Mouse (Mus musculus): ENCODE measurements around the gene Cdk8. TPM values are rescaled to one million over a fixed set of nuclear protein-coding genes. Genes with fewer than 3 reads are reported as not detected.

Cdk8 gene
- polyA plus RNA-seq, 1 experiment = 34.5 TPM

DNA sequence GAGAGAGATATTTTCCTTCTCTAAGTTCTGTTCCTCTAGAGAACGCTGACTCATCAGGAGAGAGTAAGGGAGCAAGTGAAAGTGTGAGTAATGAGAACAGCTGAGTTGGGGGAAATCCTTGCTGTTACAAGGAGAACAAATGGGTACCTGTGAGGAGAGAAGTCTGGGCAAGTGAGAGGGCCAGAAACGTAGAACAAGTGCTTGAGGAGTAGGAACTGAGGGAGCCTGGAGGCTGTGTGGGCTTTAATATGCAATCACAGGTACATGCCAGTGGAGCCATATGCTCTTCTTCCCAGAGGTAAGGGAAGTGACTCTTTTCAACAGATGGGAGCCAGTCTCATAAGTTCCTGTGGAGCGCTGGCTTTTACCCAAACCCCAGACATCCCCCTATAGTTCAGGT is 118.2 kb downstream of the Cdk8 start:
- Histone ChIP-seq H3K27ac (ENCODE audit: insufficient read depth, low read depth, low read length) (no peak overlapping the region), H3K4me1 (ENCODE audit: control insufficient read depth, insufficient read depth, low read length) (no peaks in the 10 kb centered on the region), H3K27me3 (replicated peaks; ENCODE audit: control insufficient read depth, insufficient read depth, low read length) (no peaks in the 10 kb centered on the region), H3K36me3 (ENCODE audit: control insufficient read depth, insufficient read depth, low read length) (no peaks in the 10 kb centered on the region), H3K4me3 (ENCODE audit: insufficient read depth, low read depth, low read length) (no peak overlapping the region)
- TF ChIP-seq POLR2A (IDR thresholded peaks at IDR 0.05; ENCODE audit: low read depth, low read length) = no peak
- TF ChIP-seq CTCF (conservative IDR thresholded peaks at IDR 0.05; ENCODE audit: insufficient read depth, insufficient read length, low read depth, low read length) = no peak
- WGBS = 73% methylated on average over 3 of the region's 3 CpGs
- no peak for DNase-seq

DNA sequence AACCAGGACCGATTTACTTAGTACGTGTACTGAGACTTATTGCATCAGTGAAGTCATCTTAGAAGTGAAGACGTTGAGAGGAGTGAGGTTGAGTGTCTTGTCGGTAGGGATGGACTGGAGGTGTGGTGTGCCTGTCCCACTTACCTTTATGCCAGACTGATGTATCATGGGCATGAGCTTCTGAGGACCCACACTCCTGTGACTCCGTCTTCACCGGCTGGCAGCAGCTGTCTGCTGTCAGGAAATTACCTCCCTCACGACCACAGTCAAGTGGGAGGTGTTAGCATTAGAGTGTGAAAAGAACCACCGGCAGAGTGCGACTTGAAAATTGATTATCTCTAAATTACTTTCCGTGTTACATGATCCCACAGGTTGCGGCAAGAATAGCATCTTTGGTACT is 119.8 kb downstream of the Cdk8 start:
- 26% methylated on average over 11 of the region's 11 CpGs for WGBS
- no peaks in the 10 kb centered on the region for H3K4me1 ChIP-seq (ENCODE audit: control insufficient read depth, insufficient read depth, low read length)
- no peaks in the 10 kb centered on the region for H3K36me3 ChIP-seq (ENCODE audit: control insufficient read depth, insufficient read depth, low read length)
- TF ChIP-seq CTCF (conservative IDR thresholded peaks at IDR 0.05; ENCODE audit: insufficient read depth, insufficient read length, low read depth, low read length) (no peak), POLR2A (IDR thresholded peaks at IDR 0.05; ENCODE audit: low read depth, low read length) (no peak)
- H3K27me3 ChIP-seq (replicated peaks; ENCODE audit: control insufficient read depth, insufficient read depth, low read length) = no peaks in the 10 kb centered on the region
- no peak overlapping the region for H3K27ac ChIP-seq (ENCODE audit: insufficient read depth, low read depth, low read length)
- H3K4me3 ChIP-seq (ENCODE audit: insufficient read depth, low read depth, low read length) = no peak overlapping the region
- no peak for DNase-seq

DNA sequence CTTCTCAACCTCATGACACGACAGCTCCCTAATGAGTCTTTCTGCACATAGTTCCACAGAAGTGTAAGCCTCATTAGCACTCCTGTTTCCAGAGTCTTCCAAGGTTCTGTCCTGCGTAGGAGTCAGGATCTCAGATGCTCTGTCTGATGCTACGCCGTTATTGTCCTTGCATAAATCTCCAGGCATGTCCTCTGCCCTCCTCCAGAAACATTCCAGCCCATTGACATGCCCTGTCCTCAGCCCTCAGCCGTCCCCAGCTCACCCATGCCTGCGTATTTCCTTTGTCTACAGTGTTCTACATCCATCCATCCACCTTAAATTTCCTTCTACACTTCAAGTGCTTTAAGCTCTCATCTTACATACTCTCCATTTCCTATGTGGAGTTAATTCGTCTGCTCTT is 121.0 kb downstream of the Cdk8 start:
- DNase-seq = no peak
- Histone ChIP-seq H3K4me3 (ENCODE audit: insufficient read depth, low read depth, low read length) (no peak overlapping the region), H3K27ac (ENCODE audit: insufficient read depth, low read depth, low read length) (no peak overlapping the region), H3K27me3 (replicated peaks; ENCODE audit: control insufficient read depth, insufficient read depth, low read length) (no peaks in the 10 kb centered on the region), H3K4me1 (ENCODE audit: control insufficient read depth, insufficient read depth, low read length) (no peaks in the 10 kb centered on the region), H3K36me3 (ENCODE audit: control insufficient read depth, insufficient read depth, low read length) (no peaks in the 10 kb centered on the region)
- TF ChIP-seq CTCF (conservative IDR thresholded peaks at IDR 0.05; ENCODE audit: insufficient read depth, insufficient read length, low read depth, low read length) = no peak
- TF ChIP-seq POLR2A (IDR thresholded peaks at IDR 0.05; ENCODE audit: low read depth, low read length) = no peak
- 47% methylated on average over 7 of the region's 7 CpGs for WGBS

Other genes with a start within 250 kb of the Cdk8 start
- not detected in 2 replicates for gene Cyp3a25, start 221.6 kb upstream of the Cdk8 start, polyA plus RNA-seq (2012; rRNA removed)
- not detected in 2 replicates for gene Cyp3a59, start 152.0 kb upstream of the Cdk8 start, polyA plus RNA-seq (2012; rRNA removed)
- gene Gm5565, start 70.7 kb upstream of the Cdk8 start, polyA plus RNA-seq (2012; rRNA removed) = not detected in 2 replicates
- gene Gm6309, start 60.5 kb upstream of the Cdk8 start, polyA plus RNA-seq (2012; rRNA removed) = not detected in 2 replicates
- gene 1700001J03Rik, start 45.9 kb upstream of the Cdk8 start, polyA plus RNA-seq (2012; rRNA removed) = 1.7 and 2.1 TPM in 2 replicates
- 34.8 and 36.2 TPM in 2 replicates for gene Rnf6, start 9.7 kb upstream of the Cdk8 start, polyA plus RNA-seq (2012; rRNA removed)
- gene Wasf3, start 153.8 kb downstream of the Cdk8 start, polyA plus RNA-seq (2012; rRNA removed) = 5.9 and 6.4 TPM in 2 replicates

Data from kidney, adult 2 months (tissue).